Mouse (Mus musculus): ENCODE results near the gene Degs1.

- TF ChIP-seq CTCF (IDR thresholded peaks at IDR 0.05; ENCODE audit: borderline replicate concordance, insufficient read depth, low read depth, low read length) (no peak), POLR2A (IDR thresholded peaks at IDR 0.05; ENCODE audit: borderline replicate concordance, insufficient read depth, low read length) (no peak)
Observed at GRCm38 (mm10) chr1:182254618-182255017, 28.0 kb downstream of the Degs1 start.
